Mouse (Mus musculus) adrenal gland, adult 2 months (tissue): ENCODE results near the gene Olfm3. TPM values are rescaled to one million over a fixed set of nuclear protein-coding genes. Genes with fewer than 3 reads are reported as not detected.
A peak's percentile ranks its signal among the peaks of the same experiment; 100 is the strongest.

Experiments
- DNase-seq: peaks from one replicate; pipeline ENCODE4 v3.0.0; 2021
- long read RNA-seq: library from polyadenylated mRNA; stranded (forward); transcript quantifications from one replicate; pipeline ENCODE4 v2.0.0, GENCODE M21; 2021
- polyA plus RNA-seq: library from polyadenylated mRNA; depleted of rRNA; stranded (reverse); fragments of >200 nt; gene quantifications from 2 replicates; pipeline ENCODE4 v1.2.3, GENCODE M21; 2012; rRNA removed
- total RNA-seq, 2 experiments: library from RNA; stranded (reverse); gene quantifications; 2 replicates each; pipeline ENCODE4 v1.2.3; 2021

The Olfm3 gene
- total RNA-seq, result 1 to 10 TPM; 2.9 to 4.6 TPM
- 0.16 and 0.21 TPM in 2 replicates for polyA plus RNA-seq
- long read RNA-seq, result 0 reads

DNA sequence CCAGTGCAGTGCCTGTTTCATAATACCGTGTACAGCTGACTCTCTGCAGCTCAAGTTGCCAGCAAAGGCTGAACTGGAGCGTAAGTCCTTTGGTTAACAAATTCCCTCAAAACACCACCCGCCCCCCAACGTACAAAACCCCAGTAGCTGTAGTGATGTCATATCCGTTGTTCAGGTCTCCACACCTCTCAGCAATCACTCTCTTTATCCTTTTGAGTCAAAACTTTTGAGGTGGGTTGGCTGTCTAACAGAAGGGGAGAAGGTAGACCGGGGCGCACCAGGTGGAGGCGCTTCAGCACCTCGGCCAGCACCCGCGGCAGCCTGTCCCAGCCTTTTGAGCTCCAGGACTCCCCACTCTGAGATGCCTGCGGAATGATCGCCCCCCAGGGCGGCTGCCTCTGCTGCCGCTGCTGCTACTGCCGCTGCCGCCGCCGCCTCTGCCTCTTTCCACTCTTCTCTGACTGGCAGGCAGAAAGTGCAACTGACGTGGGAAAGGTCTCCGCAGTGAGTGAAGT lies at the start of gene Olfm3:
Gene Olfm3 (plus strand): TSS at position 155 of the 515 bp plus-strand sequence.
- DNase-seq, result peak; percentile 19

DNA sequence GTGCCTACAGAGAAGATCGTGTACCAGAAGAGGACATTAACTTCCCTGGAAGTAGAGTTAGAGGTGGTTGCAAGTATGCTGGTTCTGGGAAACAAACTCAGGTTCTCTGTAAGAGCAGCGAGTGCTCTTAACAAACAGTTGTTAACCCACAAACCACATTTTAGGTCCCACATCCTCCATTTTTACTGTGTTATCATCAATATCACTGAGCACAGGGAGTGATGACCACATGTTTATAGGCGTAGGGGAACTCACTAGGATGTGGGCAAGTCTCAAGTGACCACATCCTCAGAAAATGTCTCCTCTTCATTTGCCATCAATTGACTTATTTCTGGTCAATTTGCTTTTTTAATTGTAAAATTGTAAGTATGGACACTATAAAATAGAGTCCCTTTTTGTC lies 14.1 kb upstream of the Olfm3 start:
- no peak for DNase-seq

DNA sequence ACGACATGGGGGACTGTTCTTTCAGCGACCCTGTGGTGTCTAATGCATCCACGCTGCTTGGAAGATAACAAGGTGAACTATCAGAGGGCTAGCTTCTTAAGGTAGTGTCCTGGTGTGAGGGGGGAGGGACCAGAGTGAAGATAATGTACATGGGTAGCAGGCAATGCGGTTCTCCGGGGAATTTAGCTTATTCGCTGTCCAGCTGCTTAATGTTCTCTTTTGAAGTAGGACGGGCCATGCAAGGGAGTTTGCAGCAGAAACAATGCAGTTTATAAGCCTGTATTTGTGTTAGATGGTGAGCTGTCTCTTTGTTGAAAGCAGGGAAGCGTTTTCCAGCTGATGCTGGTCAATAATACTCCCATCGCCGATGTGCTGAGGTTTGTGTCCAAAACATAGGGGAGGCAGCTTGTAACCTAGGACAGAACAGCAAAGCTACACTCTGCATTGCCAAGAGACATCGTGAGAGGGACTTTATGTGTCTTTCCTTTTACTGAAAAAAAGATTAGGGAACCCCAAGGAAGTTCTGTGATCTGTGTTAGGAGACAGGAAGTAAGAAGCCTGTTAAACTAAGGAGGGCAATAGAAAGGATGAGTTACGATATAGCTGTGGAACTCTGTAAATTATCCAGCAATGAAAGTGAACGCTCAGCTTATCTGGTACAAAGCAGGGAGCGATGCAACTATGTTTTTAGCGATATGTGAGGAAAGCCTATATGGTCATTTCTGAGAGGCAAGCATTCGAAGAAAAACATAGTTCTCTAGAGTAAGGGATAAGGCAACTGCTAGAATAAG lies 950 bp downstream of the Olfm3 start:
- no peak for DNase-seq

DNA sequence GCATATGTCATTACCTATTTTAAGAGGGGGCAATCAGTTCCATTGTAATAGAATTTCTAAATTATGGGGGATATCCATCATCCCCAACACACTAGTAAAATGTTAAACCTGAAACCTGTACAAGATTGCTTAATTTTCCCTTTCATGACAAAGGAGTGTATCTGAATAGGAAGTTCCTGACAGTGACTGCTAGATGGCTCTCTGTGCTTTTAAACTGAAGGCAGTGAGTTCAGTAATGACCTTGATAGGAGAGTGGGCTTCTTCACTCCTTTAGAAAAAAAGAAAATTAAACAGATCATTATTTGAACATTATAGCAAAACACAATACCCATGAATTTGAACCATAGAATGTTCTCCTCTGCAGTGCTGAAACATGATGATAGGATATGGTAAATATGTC lies 3.7 kb downstream of the Olfm3 start:
- no peak for DNase-seq

DNA sequence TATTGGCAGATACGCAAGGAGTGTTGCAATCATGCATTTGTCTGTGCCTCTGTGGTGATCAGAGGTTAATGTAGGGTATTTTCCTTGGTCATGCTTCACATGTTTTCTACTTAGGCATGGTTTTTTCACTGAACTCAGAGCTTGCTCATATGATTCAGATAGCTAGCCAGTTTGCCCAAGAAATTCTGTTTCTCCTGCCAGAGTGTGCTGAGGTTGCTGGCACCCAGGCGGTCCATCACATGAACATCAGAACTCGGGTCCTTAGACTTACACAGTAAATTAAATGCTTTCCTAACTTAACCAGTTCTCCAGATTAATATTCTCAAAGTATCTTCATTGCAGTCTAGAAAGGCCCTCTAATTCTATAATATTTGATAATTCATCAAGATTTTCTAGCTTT lies 5.0 kb downstream of the Olfm3 start:
- DNase-seq, result no peak

DNA sequence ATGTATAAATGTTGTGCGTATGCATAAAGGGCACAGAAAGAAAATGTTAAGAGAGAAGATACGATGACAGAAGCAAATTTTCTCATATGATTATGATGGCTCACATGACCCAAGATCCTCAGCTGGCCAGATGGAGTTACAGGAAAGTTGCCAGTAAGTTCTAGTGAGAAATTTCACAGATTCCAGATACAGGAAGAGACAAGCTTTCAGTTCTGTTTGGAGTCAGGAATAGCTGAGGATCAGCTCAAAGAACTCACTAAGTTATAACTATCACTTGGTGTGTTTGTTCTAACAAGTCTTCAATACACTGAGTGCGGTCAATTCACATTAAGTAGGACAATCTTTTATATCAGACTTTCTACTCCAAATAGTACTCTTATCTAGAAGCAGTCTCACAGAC lies 16.2 kb downstream of the Olfm3 start:
- DNase-seq, result no peak

DNA sequence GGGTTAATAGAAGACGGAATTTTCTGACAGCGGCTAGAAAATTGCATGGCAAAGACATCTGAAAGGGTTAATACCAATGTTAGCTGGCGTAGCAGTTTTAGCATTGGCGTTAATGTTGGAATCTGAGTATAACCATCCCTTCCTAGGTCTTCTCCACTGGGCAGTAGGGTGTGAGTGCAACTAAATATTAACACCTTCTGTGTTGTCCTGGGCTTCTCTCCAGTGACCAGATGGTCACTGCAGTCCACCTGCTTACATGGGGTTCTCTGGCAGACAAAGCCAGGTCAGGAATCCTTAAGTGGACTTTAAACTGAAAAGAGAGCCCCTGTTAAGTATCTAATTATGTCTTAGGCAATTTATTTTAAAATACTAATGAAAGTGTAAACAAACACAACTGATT lies 25.7 kb downstream of the Olfm3 start:
- DNase-seq, result no peak

DNA sequence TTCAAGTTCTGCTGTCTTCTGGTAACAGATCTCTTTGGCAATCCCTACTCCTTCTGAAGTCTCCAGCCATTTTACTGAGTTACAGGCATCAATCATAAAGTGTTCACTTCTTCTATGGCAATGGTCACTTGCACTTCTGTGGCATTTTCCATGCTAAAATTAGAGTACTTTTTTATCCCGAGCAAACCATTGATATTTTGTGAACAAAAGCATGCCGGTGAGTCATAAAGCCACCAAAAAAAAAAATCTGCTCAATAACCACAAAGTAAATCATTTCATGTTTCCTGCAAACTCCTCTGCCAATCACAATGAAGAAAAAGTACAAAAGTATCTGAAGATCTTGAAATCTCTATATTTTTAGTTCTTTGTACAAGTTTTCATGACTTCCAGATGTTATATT lies 26.5 kb downstream of the Olfm3 start:
- DNase-seq, result no peak

DNA sequence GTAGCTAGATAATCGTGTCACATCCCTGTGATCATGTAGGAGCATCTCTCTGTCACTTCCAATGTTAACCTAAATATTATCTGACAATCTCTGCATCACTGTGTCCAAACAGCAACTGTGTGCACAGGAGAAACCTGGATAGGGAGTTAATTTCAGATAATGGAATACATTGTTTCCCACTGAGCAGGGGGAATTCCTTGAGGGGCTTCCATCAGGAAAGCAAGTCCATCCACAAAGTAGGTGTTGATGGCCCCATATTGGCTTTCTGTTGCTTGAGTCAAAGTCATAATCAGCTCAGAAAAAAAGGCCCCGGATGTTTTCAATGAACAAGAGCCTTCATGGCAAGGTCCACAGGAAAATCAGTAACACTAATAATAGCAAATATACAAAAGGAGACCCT lies 26.9 kb downstream of the Olfm3 start:
- DNase-seq, result no peak

DNA sequence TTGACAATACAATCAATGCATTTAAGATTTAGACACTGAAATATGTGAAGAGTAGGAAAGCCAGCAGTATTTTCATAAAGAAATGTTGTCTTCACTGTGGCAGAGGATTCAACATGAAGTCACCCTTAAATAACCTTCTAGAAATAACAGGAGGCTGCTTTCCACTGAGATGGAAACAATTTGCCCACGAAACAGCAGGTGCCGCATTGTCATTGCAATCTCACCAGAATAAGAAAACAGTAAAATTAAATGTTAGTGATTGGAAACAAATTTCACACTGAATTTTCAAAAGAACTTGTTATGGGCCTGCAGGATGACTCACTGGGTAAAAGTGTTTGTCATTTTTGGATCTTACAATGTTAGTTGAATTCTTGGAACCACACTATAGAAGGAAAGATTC lies 29.0 kb downstream of the Olfm3 start:
- no peak for DNase-seq

DNA sequence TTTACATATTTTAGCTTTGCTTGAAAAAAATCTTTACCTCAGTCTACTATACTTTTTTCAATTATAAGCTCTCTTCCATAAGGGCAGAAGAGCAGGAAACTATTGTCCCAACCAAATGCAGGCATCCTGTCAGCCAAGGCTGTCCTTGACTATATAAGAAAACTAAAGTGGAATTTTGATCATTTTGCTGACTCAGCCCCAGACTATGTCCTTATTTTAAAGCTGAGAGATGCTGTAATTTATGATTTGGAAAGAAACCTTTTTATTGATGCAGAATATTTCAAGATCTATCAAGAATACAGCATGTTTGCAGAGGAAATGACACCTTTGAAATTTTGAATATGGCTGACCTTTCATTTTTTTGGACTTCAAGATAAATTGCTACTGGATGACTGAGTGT lies 51.0 kb downstream of the Olfm3 start:
- DNase-seq, result no peak

DNA sequence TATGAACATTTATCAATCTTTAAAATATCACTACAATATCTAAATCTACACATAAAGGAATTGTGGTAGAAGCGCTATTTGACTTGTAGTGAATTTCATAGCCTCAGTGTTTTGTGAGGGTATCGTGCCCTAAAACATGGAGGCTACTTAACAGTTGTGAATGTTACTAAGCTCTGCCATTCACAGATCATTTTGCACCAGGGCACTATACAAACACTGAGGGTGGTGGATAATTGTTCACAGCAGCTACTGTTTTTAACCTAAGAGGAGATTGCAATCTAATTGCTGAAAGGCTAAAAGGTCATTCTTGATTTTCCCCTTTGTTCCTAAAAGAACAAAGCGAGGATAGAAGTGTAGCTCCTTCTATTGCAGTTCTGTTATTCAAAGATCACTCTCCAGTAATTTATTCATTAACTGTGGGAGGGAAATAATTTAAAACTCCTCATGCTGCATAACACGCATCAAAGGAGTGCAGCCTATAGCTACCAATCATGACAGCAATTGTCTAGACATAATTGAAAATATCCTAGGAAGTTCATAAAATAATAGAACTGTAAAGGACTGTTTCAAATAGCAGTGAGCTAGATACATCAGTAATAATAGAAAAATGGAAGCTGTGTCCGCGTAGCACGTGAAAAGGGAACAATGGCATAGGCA lies 55.6 kb downstream of the Olfm3 start:
- DNase-seq, result no peak

DNA sequence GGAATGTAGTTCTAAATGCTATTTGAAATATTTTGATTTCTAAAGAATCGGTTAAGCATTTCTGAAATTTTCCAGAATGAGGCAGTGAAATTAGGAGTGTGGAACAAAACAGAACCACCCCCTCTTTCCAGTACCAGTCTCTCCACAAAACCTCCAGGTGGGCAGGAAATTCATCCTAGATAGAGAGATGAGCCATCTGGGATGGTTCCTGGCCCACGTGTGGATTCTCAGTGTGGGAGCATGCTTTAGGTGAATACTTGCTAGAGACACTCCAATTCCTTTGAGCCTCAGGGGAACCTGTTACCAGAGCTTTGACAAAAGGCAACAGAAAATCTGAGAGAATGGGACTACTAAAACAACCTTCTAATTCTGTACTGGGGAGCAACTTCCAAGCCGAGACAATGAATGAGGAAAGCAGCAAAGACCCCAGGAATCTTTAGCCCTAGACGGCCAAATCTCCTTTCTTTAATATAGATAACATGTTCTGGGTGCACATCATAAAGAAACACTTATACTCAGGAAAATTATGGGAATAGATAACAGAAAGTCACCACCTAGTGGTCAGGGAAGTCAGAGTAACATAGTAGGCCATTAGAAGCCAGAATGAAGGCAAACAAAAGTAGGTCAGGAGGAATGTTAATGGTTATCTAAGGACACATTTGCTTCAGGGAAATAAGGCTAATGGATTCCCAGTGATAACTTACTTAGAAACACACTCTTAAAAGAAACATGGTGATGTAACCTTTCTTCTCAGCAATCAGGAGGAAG lies 58.6 kb downstream of the Olfm3 start:
- DNase-seq, result no peak

DNA sequence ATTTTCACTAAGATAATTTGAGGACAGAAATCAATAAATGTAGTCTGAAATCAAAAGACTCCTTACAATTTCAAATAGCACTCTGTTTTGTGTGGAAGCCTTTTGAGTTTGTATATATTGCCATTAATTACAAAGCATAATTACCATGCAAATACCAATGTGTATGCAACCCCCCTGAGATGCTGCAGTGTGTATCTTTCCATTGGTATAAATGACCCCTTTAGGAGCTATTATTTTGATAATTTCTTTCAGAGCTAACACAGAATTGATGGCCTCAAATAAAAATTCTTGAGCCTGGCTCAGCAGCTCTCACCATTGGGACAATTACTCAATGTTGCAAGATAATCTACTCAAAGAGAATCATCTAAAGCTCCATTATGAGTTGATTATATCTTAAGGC lies 67.3 kb downstream of the Olfm3 start:
- DNase-seq, result no peak

DNA sequence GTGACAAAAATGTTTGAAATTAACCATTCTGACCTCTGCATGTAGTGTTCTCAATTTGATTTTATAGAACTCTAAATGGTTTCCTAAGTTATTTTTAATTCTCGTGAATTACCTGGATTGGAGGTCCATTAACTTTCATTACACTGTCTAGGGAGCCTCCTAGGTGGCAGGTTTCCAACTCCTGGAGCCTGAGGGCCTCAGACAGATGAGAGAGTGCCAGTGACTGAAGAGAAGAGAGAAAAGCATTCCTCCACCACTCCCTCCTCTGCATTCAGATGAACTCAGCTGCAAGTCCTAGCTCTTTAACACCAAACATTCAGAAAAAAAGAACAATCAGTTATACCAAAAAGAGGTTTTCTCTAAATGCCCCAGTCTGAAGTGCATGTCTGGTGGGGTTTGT lies 68.6 kb downstream of the Olfm3 start:
- no peak for DNase-seq

DNA sequence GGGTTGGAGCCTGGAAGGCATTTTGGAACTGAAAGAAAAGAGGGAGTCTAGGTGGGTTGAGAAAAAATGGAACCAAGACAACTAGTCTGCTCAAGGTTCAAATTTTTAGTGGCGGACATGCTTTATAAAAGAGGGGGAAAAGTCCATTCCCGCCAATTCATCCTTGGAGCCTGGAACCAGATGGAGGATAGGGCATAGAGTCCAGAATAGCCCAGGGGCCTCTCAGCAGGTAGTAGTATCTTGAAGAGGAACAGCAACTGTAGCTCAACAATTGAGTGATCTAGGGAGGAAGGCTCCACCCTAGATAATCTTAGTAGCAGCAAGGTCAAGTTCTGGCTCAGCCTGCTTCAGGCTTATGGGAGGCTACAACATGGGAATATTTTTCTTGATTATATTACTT lies 87.0 kb downstream of the Olfm3 start:
- DNase-seq, result no peak

DNA sequence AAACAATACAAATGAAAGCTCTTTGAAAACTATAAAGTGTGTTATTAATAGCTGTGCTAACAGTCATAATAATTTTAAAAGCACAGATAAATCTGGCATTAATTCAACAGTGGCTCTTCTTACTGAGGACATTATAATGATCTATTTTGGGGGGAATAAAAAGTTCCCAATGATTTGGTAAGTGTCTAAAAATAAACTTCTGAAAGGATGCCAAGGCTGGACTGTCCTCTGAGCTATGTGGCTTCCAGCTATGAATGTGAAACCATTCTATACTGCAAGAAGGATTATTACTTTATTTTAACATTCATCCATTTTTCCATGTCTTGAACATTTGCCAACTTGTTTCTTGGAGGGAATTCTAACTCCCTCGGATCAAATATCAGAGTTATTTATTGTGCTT lies 92.1 kb downstream of the Olfm3 start:
- no peak for DNase-seq

DNA sequence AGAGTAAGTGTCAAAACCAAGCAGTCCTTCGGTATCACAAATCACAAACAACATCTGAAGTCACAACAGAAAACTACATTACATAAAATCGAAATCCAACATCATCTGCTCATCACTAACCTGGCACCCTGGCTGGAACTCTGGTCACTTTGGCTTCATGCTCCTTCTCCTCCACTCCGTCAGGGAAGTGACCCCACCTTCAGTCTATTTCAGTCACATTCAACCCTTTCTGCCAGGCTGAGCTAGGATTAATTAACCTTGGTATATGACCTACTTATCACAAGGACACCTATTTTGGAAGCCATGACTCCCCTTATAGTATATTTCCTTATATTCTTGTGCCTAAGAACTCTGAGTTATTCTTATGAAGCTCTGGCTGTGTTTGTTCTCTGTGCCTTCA lies 123.7 kb downstream of the Olfm3 start:
- no peak for DNase-seq

DNA sequence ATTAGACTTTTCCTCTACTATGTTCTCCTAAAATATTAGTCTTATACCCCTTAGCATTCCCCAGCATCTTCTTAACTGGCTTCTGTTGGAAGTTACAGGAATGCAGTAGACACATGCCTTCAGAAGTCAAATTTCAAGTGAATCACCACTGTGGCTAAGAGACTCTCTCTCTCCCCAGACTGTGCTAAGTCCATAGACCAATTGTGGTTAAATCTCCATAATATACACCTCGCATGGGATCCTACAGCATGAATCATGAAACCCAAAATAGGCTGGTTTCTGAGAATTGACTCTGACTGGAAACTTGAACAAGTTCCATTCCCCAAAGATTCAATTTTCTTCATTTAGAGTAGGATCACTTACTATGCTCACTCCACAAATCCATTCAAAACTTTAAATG lies 124.2 kb downstream of the Olfm3 start:
- no peak for DNase-seq

DNA sequence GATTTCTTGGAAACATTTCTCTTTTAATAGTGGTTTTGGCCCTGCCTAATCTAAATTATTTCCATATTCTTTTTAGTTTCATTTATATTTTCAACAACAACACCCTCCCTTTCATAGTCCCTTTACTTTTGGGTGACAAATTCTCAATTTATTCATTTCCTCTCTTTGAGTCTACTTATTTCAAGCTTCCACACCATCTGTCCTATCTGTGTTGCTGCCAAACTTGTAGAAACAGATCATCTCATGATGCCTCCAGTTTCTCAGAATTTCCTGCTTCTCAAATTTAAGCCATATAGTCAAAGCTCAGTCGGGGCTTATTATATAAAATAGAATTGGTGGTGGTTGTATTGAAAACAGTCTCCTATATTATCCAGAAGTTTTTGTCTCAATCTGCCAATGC lies 124.7 kb downstream of the Olfm3 start:
- no peak for DNase-seq

DNA sequence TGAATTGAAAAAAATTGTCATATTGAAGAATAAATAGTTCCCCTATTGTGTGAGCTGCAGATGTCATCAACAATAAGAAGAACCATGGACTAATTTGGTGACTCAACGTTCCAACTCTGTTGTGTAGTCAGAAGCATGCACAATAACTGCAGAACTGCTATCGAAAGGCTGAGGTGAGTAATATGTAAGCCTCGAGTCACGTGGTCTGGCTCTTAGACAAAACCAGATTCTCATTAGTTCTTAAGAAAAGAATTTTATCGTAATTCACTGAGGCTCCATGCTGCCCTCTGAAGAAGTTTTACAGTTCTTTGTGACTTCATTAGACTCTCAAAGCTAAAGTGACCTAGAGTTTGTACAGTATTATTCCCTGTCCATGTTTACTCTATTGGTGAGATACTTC lies 145.2 kb downstream of the Olfm3 start:
- no peak for DNase-seq

DNA sequence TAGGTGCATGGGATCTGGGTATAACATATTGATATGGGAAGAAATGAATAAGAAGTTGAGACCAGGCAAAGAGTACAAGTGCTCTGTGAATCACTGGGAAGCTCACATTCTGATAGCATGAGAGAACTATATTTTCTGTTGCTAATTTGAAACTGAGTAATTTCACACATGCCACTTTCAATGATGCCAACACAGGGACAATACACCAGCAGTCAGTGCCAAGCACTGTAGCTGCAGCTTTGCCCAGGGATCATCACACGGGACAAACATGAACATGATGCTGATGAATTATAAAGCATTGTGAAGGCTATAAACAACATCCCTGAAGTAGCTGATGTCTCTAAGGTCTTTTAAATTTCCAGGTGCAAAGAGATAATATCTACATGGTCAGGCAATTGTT lies 161.0 kb downstream of the Olfm3 start:
- DNase-seq, result no peak
